Mouse (Mus musculus) erythroblast, adult 5-6 weeks (primary cell): ENCODE measurements around the gene Hnrnpl. TPM values are rescaled to one million over a fixed set of nuclear protein-coding genes. Genes with fewer than 3 reads are reported as not detected.

Source experiments
- ATAC-seq: replicated peaks from 2 replicates; pipeline ENCODE4 v1.8.0; 2016; ENCODE audit warnings: moderate number of reproducible peaks, mild to moderate bottlenecking, moderate TSS enrichment, inconsistent platforms; ENCODE audit not compliant: poor library complexity, low FRiP score, severe bottlenecking
- total RNA-seq, 2 experiments: library from RNA; stranded (forward) in 1 of 2; stranded (reverse) in 1 of 2; fragments of 150-400 nt in 1 of 2; fragments of 200-764, 138-1000 nt in 1 of 2; gene quantifications; 2 replicates each; pipeline versions ENCODE4 v1.2.3 to v1.2.4; 2015 to 2017; ENCODE audit warnings: low replicate concordance in 2 of 2

Hnrnpl gene
- total RNA-seq, 2 experiments from 2014 or later: 140 to 172 TPM

DNA sequence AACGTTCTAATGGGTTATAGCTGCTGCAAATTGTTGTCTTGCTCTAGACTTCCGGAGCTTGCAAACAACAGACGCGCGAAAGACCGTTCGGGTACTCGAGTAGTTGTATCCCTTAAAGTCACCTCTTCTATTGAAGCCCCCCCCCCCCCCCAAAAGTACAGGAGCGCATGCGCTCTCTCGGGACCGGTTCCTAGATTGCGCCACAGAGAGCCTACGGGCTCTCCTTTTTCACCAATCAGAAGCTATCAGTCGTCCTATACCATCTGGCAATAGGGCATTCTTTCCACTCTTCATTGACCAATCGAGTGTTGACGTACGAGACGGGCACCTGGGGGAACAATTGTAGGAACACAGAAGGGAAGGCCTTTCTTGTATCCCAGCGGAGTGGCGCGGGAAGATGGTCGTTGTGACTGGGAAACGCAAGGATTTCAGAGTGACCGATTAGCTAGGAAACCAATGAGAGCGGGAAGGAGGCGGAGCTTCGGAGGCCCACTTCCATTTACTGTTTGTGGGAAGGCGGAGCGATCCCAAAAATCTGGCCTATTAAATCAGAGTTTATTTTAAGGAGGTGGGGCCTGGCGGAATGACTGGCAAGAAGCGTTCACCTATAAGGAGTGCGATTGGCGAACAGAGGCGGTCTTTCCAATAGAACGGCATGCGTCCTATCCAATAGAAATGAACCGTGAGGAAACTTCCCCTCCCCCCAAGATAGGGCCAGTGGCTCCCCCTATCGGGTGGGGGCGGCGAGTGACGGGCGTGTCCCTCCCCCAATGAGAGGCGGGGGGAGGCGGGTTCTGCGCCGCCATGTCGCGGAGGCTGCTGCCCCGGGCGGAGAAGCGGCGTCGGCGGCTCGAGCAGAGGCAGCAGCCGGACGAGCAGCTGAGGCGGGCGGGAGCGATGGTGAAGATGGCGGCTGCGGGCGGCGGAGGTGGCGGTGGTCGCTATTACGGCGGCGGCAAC, 2.0 kb downstream of the Hnrnpl start:
- ATAC-seq: peak; percentile 85

- ATAC-seq: peak; percentile 45; the same call in 1 of the 2 replicates
Observed at GRCm38 (mm10) chr7:28811228-28811627, 2.9 kb downstream of the Hnrnpl start.

- no peak for ATAC-seq
Observed at GRCm38 (mm10) chr7:28811640-28812275, 3.4 kb downstream of the Hnrnpl start.

DNA sequence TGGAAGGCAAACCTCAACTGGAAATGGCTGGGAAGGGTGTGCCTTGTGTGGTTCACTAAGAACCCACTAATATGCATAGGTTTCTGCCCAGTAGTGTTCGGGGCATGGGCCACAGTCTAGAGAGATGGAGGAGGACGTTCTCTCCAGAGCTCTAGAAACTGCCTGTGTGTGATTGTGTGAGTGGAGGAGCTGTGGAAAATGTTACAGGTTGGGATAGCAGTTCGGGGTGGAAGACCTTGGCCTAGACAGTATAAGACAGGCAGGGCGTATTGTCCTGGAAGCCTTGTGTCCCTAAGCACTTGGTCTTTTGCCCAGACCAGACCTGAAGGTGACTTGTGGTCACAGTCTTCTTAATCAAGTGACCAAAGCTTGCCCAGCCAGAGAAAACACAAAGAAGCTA, 4.1 kb downstream of the Hnrnpl start:
- no peak for ATAC-seq

- ATAC-seq: no peak
Observed at GRCm38 (mm10) chr7:28812949-28813348, 4.6 kb downstream of the Hnrnpl start.

- ATAC-seq: no peak
Observed at GRCm38 (mm10) chr7:28814306-28815034, 6.1 kb downstream of the Hnrnpl start.

DNA sequence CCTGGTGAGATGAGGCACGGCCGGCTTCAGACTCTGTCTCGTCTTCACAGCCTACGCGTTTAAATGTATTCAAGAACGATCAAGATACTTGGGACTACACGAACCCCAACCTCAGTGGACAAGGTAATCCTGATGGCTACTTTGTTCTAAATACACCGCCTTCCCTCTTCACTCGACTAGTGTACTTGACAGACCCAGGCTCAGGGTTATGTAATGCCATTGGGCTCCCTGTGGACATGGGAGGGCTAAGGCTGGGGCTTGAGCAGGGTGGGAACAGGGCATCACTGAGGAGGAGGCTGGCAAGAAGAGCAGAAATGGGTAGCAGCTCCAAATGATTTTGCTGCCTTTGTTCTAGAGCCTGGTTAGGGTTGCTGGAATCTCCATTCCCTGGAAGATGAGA, 6.9 kb downstream of the Hnrnpl start:
- ATAC-seq: no peak

- ATAC-seq: no peak
Observed at GRCm38 (mm10) chr7:28816201-28816600, 7.9 kb downstream of the Hnrnpl start.

DNA sequence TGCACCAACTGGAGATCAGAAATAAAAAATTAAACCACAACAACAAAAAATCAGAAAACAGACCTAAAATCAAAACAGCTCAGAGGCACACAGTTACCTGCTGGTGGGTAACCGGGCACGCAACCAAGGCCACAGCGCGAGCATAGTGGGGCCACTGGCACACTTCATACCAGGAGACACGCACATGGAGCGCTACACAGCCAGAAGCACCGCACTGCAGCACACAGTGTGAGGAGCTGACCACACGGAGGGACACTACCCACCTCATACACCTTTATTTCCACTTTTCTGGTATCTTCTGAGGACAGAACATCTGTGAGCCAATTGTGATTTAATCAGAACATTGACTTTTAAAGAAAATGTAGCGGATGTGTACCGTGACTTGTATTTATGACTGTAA, 8.6 kb downstream of the Hnrnpl start:
- no peak for ATAC-seq

- no peak for ATAC-seq
Observed at GRCm38 (mm10) chr7:28817524-28817923, 9.2 kb downstream of the Hnrnpl start.

- no peak for ATAC-seq
Observed at GRCm38 (mm10) chr7:28817957-28818356, 9.6 kb downstream of the Hnrnpl start.

DNA sequence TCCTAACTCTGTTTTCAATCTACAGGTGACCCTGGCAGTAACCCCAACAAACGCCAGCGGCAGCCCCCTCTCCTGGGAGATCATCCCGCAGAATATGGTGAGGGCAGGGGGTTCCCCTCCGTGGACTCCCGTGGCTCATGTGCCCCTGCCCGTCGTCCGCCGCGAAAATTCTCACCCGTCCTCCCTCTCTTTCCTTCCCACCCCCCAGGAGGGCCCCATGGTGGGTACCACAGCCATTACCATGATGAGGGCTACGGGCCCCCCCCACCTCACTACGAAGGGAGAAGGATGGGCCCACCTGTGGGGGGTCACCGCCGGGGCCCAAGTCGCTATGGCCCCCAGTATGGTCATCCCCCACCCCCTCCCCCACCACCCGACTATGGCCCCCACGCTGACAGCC, 10.1 kb downstream of the Hnrnpl start:
- ATAC-seq: no peak

GRCm38 (mm10) chr7:28818861-28819452, 10.6 kb downstream of the Hnrnpl start:
- ATAC-seq: 0 out of 2 replicates have a peak, but pooled peaks have one; percentile 30

- no peak for ATAC-seq
Observed at GRCm38 (mm10) chr7:28819571-28819970, 11.2 kb downstream of the Hnrnpl start.

DNA sequence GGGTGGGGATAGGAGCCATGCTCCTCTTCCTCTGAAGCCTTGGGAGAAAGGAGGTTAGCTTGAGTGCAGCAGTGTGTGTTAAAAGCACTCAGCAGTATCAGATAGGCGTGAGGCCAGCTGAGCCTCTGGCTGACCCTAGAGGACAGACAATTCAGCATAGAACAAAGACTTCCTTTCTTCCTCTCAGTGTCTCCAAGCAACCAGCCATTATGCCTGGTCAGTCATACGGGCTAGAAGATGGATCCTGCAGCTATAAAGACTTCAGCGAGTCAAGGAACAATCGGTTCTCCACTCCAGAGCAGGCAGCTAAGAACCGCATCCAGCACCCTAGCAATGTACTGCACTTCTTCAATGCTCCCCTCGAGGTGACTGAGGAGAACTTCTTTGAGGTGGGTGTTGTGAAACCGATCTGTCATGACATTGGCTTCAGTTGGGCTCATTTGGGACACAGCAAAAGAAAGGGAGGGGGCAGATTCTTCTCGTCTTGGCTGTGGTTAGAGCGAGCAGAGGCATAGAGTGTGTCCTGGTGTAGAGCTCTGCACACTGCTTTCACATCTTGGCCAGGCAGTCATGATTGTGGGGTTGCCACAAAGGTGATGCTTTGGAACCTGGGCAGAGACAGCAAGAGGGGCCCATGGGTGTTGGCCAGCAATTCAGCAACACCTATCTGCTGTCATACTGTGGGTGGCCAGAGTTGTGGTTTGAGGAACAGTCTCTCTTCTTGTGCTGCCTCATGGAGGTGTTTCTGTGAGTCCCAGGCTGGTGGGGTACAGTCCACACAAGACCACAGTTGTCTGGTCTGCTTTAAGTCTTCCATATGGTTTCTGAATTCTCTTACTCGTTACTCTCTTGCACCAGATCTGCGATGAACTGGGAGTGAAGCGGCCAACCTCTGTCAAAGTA, 12.3 kb downstream of the Hnrnpl start:
- no peak for ATAC-seq

- ATAC-seq: no peak
Observed at GRCm38 (mm10) chr7:28821261-28821831, 13.0 kb downstream of the Hnrnpl start.

DNA sequence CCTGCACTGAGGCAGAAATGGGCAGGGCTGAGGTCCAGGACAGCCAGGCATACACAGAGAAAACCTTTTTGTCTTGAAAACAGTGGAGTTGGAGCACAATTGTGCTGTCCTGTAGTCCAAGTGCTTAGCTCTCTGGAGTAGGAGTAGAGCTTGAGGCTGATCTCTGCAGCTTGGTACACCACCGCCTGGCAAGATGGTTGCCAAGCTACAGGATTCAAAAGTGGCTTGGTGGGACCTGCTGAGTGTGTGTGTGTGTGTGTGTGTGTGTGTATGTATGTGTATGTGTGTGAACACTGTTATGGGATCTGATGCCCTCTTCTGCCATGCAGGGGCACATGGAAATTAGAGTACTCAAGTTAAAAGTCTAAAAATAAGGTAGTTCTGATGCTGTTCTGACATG, 14.2 kb downstream of the Hnrnpl start:
- ATAC-seq: no peak

DNA sequence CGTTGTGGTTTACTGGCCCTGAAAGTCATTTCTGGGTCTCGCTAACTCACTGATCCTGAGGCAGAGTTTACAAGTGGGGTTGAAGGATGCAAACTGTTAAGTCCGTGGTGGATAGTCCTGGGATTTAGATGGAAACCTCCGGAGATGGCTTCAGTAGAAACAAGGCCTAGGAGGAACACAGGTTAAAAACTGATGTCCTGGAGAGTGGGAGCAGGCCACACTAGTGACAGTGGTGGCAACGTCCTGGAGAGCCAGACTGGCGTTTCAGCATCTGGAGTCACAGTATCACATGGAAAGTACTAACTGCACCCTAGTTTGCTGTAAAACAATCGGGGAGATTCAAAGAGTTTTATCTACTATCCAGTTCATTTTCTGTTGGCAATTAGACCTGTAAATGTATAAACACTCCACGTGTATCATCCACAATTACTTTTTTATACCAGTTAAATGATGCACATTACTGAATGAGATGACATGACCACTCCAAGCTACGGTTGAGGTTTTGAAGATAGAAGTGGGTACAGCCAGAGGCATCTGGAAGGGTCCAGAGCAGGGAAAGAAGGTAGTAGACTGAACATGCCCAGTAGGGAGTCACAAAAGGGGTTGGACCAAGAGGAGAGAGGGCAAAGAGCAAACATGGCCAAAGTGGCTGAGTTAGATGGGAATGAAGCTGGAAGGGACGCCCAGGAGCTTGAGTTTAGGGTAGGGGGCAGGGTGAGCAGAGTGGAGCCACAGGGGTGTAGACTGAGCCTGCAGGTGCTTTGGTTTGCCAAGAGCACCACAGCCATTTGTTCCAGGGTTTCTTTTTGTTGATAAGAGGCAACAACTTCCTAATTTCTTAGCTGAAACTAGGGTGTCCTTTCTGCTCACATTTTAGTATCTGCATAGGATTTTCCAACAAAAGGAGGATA, 14.9 kb downstream of the Hnrnpl start:
- no peak for ATAC-seq
